Mouse (Mus musculus) embryonic facial prominence, embryonic 13.5 days (tissue): ENCODE measurements at regions not wholly inside any gene's neighbourhood (a gene's known extent, or its start where the extent isn't known, plus 50 kb on each side); places are given as distances from the start of the nearest gene placed in this dataset.

Experiments used
- ATAC-seq: fragments of 200-750 bp; cut with Nextera tagmentation; 2 replicates; pipeline ENCODE4 v1.8.0; 2017; ENCODE audit warnings: low read depth; ENCODE audit not compliant: insufficient number of reproducible peaks, insufficient read depth, low FRiP score, low TSS enrichment
- H3K27ac ChIP-seq: fragments of 300-500 bp; sonication (generic); 2 replicates; pipeline ENCODE4 v1.5.1; 2015; ENCODE audit warnings: moderate library complexity, mild to moderate bottlenecking, inconsistent platforms
- H3K27me3 ChIP-seq: fragments of 300-500 bp; sonication (generic); 2 replicates; pipeline ENCODE4 v1.6.1; 2015; ENCODE audit warnings: mild to moderate bottlenecking, inconsistent platforms
- H3K36me3 ChIP-seq: fragments of 300-500 bp; sonication (generic); 2 replicates; pipeline ENCODE4 v1.6.1; 2015; ENCODE audit warnings: mild to moderate bottlenecking, inconsistent platforms
- H3K4me1 ChIP-seq: fragments of 300-500 bp; sonication (generic); 2 replicates; pipeline ENCODE4 v1.6.1; 2015; ENCODE audit warnings: inconsistent platforms
- H3K4me2 ChIP-seq: fragments of 300-500 bp; sonication (generic); 2 replicates; pipeline ENCODE4 v1.6.1; 2015; ENCODE audit warnings: moderate library complexity, mild to moderate bottlenecking, inconsistent platforms
- H3K4me3 ChIP-seq: fragments of 300-500 bp; sonication (generic); 2 replicates; pipeline ENCODE4 v1.5.1; 2015; ENCODE audit warnings: mild to moderate bottlenecking, inconsistent platforms
- H3K9ac ChIP-seq: fragments of 300-500 bp; sonication (generic); 2 replicates; pipeline ENCODE4 v1.6.1; 2015; ENCODE audit warnings: mild to moderate bottlenecking, inconsistent platforms
- H3K9me3 ChIP-seq: fragments of 300-500 bp; sonication (generic); 2 replicates; pipeline ENCODE4 v1.6.1; 2016; ENCODE audit warnings: inconsistent platforms
- WGBS: fragments of 180-500 bp; shearing (Covaris S2); methylation state at CpG from one replicate; pipeline ENCODE4 v1.1.7; 2015; ENCODE audit warnings: mixed read lengths; 5-methylcytosine and 5-hydroxymethylcytosine counted together

- no peaks in the 10 kb centered on the region for H3K27me3 ChIP-seq
- no peaks in the 10 kb centered on the region for H3K36me3 ChIP-seq
- ATAC-seq: no peak
- H3K4me1 ChIP-seq: peaks cover 5% of the 10 kb centered on the region
- no peak overlapping the region for H3K4me3 ChIP-seq
- H3K9me3 ChIP-seq: no peaks in the 10 kb centered on the region
- no peak overlapping the region for H3K9ac ChIP-seq
- 90% methylated on average over 2 of the region's 2 CpGs for WGBS
- H3K27ac ChIP-seq: no peak overlapping the region
- H3K4me2 ChIP-seq: no peak overlapping the region
Measured at GRCm38 (mm10) chr8:34756916-34757315, 645.4 kb upstream of the Gm10131 start.

GRCm38 (mm10) chr8:34756171-34756570, 644.6 kb upstream of the Gm10131 start:
- WGBS: 91% methylated on average over 4 of the region's 4 CpGs
- no peaks in the 10 kb centered on the region for H3K27me3 ChIP-seq
- no peak for ATAC-seq
- H3K36me3 ChIP-seq: no peaks in the 10 kb centered on the region
- H3K9me3 ChIP-seq: no peaks in the 10 kb centered on the region
- H3K4me2 ChIP-seq: no peak overlapping the region
- H3K4me1 ChIP-seq: peaks cover 2% of the 10 kb centered on the region
- no peak overlapping the region for H3K4me3 ChIP-seq
- H3K9ac ChIP-seq: no peak overlapping the region
- no peak overlapping the region for H3K27ac ChIP-seq

DNA sequence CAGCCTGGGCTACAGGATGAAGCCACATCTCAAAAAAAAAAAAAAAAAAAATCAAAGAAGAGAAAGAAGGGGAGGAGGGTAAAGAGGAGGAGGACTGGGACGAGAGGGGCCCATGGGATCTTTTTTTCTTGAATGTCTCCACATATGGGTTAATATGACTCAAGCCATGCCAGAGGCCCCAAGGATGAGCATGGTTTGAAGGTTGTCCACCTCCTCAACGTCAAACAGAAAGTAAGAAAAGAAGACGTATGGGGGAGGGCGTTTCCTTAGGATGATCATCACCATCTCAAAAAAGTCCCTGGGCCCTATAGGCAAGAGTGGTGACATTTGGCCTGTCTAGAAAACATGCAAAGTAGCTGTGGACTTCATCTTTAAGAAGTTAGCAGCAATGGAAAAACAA, 643.9 kb upstream of the Gm10131 start:
- no peak overlapping the region for H3K4me3 ChIP-seq
- WGBS: 80% methylated on average over 4 of the region's 4 CpGs
- no peaks in the 10 kb centered on the region for H3K27me3 ChIP-seq
- H3K27ac ChIP-seq: no peak overlapping the region
- no peaks in the 10 kb centered on the region for H3K36me3 ChIP-seq
- H3K9me3 ChIP-seq: no peaks in the 10 kb centered on the region
- H3K9ac ChIP-seq: no peak overlapping the region
- ATAC-seq: no peak
- H3K4me1 ChIP-seq: no peaks in the 10 kb centered on the region
- no peak overlapping the region for H3K4me2 ChIP-seq

DNA sequence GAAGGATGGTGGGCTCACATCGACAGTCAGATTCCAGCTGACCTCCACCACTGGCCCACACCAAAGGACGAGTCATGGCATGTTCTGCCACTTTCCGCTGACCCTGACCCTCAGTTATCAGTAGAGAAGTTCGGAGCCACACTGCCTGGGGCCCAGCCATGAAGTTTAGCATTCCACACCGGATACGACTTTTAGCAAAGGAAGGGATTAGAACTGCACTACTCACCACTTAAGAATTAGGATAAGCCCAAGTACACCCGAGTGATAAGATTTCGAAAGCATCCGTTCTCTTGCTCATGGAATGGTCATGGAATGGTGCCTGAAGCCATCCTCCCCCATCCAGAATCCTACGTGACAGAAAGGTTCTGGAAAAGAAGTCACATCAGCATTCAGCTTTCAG, 641.5 kb upstream of the Gm10131 start:
- no peaks in the 10 kb centered on the region for H3K9me3 ChIP-seq
- H3K36me3 ChIP-seq: no peaks in the 10 kb centered on the region
- H3K4me1 ChIP-seq: no peaks in the 10 kb centered on the region
- H3K4me2 ChIP-seq: no peak overlapping the region
- no peak overlapping the region for H3K27ac ChIP-seq
- 66% methylated on average over 10 of the region's 10 CpGs for WGBS
- H3K4me3 ChIP-seq: no peak overlapping the region
- H3K9ac ChIP-seq: no peak overlapping the region
- ATAC-seq: no peak
- no peaks in the 10 kb centered on the region for H3K27me3 ChIP-seq

DNA sequence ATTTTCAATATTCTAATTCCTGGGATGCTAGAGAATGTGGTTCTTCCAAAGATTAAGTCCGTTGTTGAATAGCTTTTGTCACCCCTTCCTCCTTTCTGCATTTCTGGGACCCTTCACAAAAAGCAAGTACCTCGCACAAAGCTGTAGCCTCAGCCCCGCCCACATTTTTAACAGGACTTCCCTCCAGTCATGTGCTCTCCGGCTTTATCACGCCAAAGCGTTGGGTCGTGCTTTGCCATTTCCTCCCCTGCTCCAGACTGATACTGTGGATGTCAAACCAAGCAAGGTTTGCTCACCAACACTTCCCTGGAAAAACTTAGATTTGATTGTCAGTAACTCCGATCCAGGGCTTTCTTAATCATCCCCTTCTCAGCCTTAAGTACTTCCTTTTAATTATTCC, 637.0 kb upstream of the Gm10131 start:
- H3K36me3 ChIP-seq: no peaks in the 10 kb centered on the region
- no peak overlapping the region for H3K4me3 ChIP-seq
- H3K27ac ChIP-seq: no peak overlapping the region
- no peaks in the 10 kb centered on the region for H3K27me3 ChIP-seq
- H3K4me2 ChIP-seq: no peak overlapping the region
- H3K9me3 ChIP-seq: no peaks in the 10 kb centered on the region
- no peaks in the 10 kb centered on the region for H3K4me1 ChIP-seq
- ATAC-seq: no peak
- 66% methylated on average over 8 of the region's 8 CpGs for WGBS
- H3K9ac ChIP-seq: no peak overlapping the region

DNA sequence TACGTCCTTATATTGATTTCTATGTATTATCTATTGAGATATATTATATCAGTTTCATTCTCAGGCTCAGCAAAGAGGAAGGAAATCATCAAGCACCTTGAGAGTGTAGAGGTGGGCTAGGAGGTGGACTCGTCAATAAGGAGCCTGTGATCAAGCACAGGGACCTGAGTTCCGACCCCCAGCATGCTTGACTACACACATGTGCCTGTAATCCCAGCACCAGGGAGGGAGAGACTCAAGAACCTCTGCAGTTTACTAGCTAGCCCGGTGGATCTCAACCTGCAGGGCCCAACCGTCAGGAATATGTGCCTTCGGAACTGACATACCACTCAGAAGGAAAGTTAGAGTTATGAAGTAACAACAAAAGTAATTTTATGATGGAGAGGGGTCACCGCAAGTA, 634.2 kb upstream of the Gm10131 start:
- no peak overlapping the region for H3K9ac ChIP-seq
- no peaks in the 10 kb centered on the region for H3K4me1 ChIP-seq
- no peak overlapping the region for H3K4me2 ChIP-seq
- no peaks in the 10 kb centered on the region for H3K9me3 ChIP-seq
- 90% methylated on average over 7 of the region's 7 CpGs for WGBS
- no peak overlapping the region for H3K4me3 ChIP-seq
- no peak overlapping the region for H3K27ac ChIP-seq
- ATAC-seq: no peak
- no peaks in the 10 kb centered on the region for H3K36me3 ChIP-seq
- H3K27me3 ChIP-seq: no peaks in the 10 kb centered on the region

DNA sequence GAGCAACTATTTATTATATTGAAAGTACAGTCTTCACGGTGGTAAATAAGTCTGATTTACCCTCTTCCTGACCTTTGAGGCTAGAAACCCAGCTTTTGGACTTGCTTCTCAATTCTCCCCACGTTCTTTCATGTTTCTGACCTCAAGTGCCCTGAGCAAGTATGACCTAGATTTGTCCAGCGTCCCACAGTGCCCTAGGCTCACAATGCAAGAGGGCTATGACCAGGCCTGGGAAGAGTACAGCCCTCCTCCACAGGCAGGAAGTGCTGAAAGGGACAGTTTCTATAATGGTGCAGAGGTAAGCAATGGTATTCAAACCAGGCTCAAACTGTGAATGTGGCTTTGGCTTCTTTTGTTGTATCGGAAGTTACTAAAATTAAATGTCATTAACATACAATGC, 633.1 kb upstream of the Gm10131 start:
- H3K9me3 ChIP-seq: no peaks in the 10 kb centered on the region
- no peaks in the 10 kb centered on the region for H3K36me3 ChIP-seq
- WGBS: 50% methylated on average over 4 of the region's 4 CpGs
- ATAC-seq: no peak
- H3K27ac ChIP-seq: no peak overlapping the region
- H3K4me2 ChIP-seq: no peak overlapping the region
- H3K27me3 ChIP-seq: no peaks in the 10 kb centered on the region
- H3K4me3 ChIP-seq: no peak overlapping the region
- no peaks in the 10 kb centered on the region for H3K4me1 ChIP-seq
- H3K9ac ChIP-seq: no peak overlapping the region

DNA sequence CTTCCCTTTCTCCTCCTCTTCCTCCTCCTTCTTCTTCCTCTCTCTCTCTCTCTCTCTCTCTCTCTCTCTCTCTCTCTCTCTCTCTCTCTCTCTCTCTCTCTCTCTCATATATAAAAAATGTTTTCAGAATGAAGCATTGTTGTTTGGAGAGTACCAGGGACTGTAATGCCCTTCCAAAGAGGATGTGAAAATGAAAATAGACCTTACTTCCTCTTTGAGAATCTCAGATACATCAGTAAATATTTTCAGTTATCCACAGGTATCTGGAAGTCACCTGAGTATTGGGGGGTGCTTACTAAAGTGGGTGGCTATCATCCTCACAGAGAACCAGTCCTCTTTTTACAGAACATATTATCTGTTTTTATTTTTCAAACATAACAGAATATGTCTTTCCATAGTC, 632.6 kb upstream of the Gm10131 start:
- Histone ChIP-seq H3K4me3 (no peak overlapping the region), H3K4me1 (no peaks in the 10 kb centered on the region), H3K27ac (no peak overlapping the region), H3K9ac (no peak overlapping the region), H3K9me3 (no peaks in the 10 kb centered on the region), H3K4me2 (no peak overlapping the region), H3K36me3 (no peaks in the 10 kb centered on the region), H3K27me3 (no peaks in the 10 kb centered on the region)
- ATAC-seq: no peak

DNA sequence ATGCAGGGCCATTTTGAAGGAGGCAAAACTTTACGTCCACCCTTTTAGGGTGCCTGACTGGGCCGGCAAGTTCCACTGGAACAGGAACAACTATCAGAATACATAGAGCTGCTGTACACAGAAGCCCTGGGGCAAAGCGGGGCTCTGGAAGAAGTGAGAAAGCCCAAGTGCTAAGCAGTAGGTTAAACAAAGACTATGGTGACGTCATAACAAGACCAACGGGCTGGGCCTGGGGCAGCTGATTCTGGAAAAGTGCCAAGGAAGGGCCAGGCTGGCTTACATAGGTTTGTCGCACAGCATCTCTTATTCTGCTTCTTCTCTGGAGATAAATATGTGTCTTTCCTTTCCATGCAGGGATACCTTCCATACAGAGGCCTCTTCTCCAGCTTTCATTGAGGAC, 631.6 kb upstream of the Gm10131 start:
- Histone ChIP-seq H3K4me3 (no peak overlapping the region), H3K4me2 (no peak overlapping the region), H3K9ac (no peak overlapping the region), H3K27ac (no peak overlapping the region), H3K9me3 (no peaks in the 10 kb centered on the region), H3K36me3 (no peaks in the 10 kb centered on the region), H3K4me1 (no peaks in the 10 kb centered on the region), H3K27me3 (no peaks in the 10 kb centered on the region)
- no peak for ATAC-seq
- WGBS: 49% methylated on average over 6 of the region's 6 CpGs

- ATAC-seq: no peak
- H3K27ac ChIP-seq: no peak overlapping the region
- H3K4me3 ChIP-seq: no peak overlapping the region
- H3K27me3 ChIP-seq: no peaks in the 10 kb centered on the region
- no peak overlapping the region for H3K4me2 ChIP-seq
- H3K9ac ChIP-seq: no peak overlapping the region
- H3K4me1 ChIP-seq: no peaks in the 10 kb centered on the region
- H3K36me3 ChIP-seq: no peaks in the 10 kb centered on the region
- WGBS: 89% methylated on average over 10 of the region's 10 CpGs
- no peaks in the 10 kb centered on the region for H3K9me3 ChIP-seq
Measured at GRCm38 (mm10) chr8:34740836-34741235, 629.3 kb upstream of the Gm10131 start.

- WGBS: 83% methylated on average over 16 of the region's 16 CpGs
- no peaks in the 10 kb centered on the region for H3K27me3 ChIP-seq
- H3K4me3 ChIP-seq: no peak overlapping the region
- no peak overlapping the region for H3K4me2 ChIP-seq
- H3K4me1 ChIP-seq: no peaks in the 10 kb centered on the region
- no peaks in the 10 kb centered on the region for H3K36me3 ChIP-seq
- H3K9me3 ChIP-seq: no peaks in the 10 kb centered on the region
- no peak overlapping the region for H3K9ac ChIP-seq
- ATAC-seq: no peak
- H3K27ac ChIP-seq: no peak overlapping the region
Measured at GRCm38 (mm10) chr8:34739836-34740804, 628.6 kb upstream of the Gm10131 start.

DNA sequence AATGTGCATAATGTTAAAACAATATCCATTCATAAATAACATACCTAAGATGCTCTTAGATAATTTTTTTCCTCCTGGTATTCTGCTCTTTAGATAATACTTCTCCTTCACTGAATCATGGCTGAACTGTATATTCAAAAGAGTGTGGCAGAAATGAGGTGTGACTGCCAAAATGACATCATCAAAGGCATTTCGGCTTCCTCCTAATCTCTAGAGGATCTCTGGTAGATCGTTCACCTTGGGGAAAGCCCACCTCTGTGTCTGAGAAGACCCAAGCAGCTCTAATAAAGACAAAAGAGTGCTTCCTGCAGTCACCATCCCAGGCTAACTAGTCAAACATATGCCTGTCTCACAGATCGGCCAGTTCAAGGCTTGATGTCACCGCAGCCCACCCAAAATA, 624.7 kb upstream of the Gm10131 start:
- no peaks in the 10 kb centered on the region for H3K36me3 ChIP-seq
- 78% methylated on average over 4 of the region's 4 CpGs for WGBS
- no peaks in the 10 kb centered on the region for H3K9me3 ChIP-seq
- peaks cover 9% of the 10 kb centered on the region for H3K27me3 ChIP-seq
- no peak for ATAC-seq
- H3K9ac ChIP-seq: no peak overlapping the region
- H3K27ac ChIP-seq: no peak overlapping the region
- no peak overlapping the region for H3K4me2 ChIP-seq
- no peak overlapping the region for H3K4me3 ChIP-seq
- H3K4me1 ChIP-seq: 0 out of 2 replicates have a peak, but pooled peaks cover 2% of the 10 kb centered on the region
